Mouse (Mus musculus) liver, embryonic 14.5 days (tissue): Measurements from ENCODE around the gene Rtn4r.

Source experiments
- CTCF ChIP-seq: IDR thresholded peaks from 2 replicates; pipeline ENCODE4 v1.5.1; 2016; ENCODE audit warnings: antibody characterized with exemption, low read depth, control low read depth
- EP300 ChIP-seq: IDR thresholded peaks from 2 replicates; pipeline ENCODE4 v1.6.1; 2016; ENCODE audit warnings: antibody characterized with exemption, low read depth

DNA sequence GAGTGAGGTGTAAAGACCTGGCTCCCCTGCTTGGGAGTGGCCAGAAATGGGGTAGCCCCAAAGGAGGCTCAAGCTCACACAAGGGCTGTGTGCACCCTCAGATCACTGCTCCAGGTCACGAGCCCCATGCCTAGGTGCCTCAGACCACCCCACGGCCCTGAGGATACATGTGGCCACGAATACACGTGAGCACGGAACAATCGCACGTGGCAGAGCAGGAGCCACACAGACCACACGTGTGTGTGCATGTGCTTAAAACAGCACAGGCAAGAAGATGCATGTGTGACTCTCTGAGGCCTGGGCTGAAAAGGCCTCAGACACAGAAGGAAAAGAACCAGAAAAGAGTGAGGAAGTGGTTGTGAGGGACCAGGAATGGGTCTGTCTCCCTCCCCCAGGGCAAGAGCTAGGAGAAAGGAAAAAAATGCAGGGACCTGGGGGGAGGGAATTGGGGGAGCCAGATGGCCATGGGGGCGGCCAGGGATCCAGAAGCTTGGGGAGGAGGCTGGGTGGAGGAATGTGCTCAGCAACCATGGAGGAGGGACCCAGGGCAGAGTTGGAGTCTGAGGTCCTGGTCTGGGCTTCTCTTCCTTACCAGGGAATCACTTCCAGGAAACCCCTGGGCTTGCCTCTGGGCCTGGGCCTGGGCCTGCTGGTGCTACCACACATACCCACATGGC, 25.5 kb downstream of the Rtn4r start:
- no peak for TF ChIP-seq CTCF
- TF ChIP-seq EP300, result no peak
